Mouse (Mus musculus) liver, embryonic 14.5 days (tissue): Measurements from ENCODE around the gene Cacna1d.

Experiments
- CTCF ChIP-seq: IDR thresholded peaks from 2 replicates; pipeline ENCODE4 v1.5.1; 2016; ENCODE audit warnings: antibody characterized with exemption, low read depth, control low read depth
- EP300 ChIP-seq: IDR thresholded peaks from 2 replicates; pipeline ENCODE4 v1.6.1; 2016; ENCODE audit warnings: antibody characterized with exemption, low read depth

- TF ChIP-seq EP300 (no peak), CTCF (no peak)
These were observed 446.0 kb downstream of the Cacna1d start for GRCm38 (mm10) chr14:30045239-30045638.
